Mouse (Mus musculus): ENCODE data around the gene Acbd5.

DNA sequence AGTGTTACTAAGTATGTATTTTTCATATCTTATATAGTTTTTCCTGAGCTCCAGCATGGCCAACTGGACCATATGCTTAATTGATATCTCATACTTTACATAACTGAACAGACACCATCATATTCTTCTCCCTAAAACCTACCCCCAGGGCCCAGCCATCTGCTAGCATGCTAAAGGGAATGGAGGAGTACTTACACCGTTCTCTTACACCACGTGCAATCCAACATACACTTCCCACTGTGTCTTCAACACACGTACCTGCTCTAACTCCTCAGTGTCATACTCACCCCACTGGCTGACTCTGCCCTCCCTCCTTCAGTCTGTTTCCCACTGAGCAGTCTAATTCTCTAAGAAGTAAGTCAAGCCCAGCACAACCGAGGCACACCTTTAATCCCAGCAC, 39.1 kb upstream of the Acbd5 start:
- TF ChIP-seq GATA1 (IDR thresholded peaks at IDR 0.05; ENCODE audit: low read length) (no peak), TAL1 (IDR thresholded peaks at IDR 0.05; ENCODE audit: low read length) (no peak)
